Mouse (Mus musculus): ENCODE measurements around the gene Guca1a.
"Not testable (repeated sequence)": the region's sequence is repeated elsewhere in the genome, so short reads cannot be mapped to it uniquely, and the experiment has no call there.

The Guca1a gene

GRCm38 (mm10) chr17:47400451-47400850 lies at the start of gene Guca1a:
Gene Guca1a (minus strand): TSS chr17:47400584.
- DNase-seq (ENCODE audit: low read depth in 2 of 2, low spot score in 2 of 2), result no peak

- DNase-seq (ENCODE audit: low read depth in 2 of 2, low spot score in 2 of 2), result no peak
Observed at GRCm38 (mm10) chr17:47449432-47449831, 49.0 kb upstream of the Guca1a start.

DNA sequence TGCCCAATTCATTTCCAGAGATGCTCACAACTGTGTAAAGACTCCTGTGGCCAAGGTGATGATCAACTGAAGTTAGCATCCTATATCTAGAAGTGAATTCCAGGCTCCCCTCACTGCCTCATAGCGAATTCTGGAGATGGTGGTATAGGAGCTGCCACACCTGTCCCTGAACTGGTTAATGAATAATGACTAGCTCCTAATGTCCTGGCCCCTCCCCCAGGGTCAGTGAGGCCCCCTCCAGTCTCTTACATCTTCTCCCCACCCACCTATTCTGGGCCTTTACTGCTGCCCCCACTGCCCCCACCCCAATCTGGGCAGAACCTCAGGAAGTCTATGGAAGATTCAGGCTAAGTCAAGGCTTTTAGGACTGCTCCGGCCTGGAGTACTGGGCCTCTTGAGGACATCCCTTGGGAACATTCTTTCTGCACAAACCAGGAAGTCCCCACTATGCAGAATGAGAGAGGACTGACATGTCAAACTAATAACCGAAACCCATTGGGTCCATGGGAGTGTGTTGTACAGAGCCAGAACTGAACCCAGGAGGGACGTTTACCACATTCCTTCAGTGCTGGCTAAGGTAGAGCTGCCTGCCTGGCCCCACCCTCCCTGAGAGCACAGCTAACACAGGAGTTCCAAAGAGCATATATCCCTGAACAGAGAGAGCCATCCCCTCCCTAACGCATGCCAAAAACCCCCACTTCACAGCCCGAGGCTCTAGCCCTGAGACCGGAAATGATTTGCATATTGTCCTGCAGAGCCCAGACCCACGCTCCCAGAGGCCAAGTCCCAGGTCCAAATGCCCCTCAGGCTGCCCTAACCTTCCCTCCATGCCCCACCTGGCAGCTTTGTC lies 48.4 kb upstream of the Guca1a start:
- no peak for DNase-seq (ENCODE audit: low read depth in 2 of 2, low spot score in 2 of 2)

- DNase-seq (ENCODE audit: low read depth in 2 of 2, low spot score in 2 of 2), result no peak
Observed at GRCm38 (mm10) chr17:47446561-47446960, 46.2 kb upstream of the Guca1a start.

DNA sequence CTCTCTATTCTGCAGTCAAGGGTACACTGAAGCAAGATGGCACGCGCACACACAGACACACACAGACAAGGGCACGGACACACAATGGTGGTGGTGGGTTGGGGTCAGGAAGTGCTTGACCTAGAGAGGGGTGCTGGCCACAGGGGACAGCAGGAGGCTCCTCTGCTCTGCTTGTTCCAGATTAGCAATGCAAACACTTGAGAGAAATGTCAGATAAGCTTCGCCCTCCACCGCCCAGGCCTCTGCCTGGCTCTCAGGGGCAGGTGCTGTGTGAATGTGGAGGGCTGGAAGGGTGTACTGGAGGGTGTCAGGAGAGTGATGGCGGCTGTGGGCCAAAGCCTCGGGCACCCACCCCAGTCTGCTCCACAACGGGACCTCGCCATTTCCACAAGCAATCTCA lies 45.6 kb upstream of the Guca1a start:
- DNase-seq (ENCODE audit: low read depth in 2 of 2, low spot score in 2 of 2), result no peak

- DNase-seq (ENCODE audit: low read depth in 2 of 2, low spot score in 2 of 2), result no peak
Observed at GRCm38 (mm10) chr17:47445518-47445917, 45.1 kb upstream of the Guca1a start.

DNA sequence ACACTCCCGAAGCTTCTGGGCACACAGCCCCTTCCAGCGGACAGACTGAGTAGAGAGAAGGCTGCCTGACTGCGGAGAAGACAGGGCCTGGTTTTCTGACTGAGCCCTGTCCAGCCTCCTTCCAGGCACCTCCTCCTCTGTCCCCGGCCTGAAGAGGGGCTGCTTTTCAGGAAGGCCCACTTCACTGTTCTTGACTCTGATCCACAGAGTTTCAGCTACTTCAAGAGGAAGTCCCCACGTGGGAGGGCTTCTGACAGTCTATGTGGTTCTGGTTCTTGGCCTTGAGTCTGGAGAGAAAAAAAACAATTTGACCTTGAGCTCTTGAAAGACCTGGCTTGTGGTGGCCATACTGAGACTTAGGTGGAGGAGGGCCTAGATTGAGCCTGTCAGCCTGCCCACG lies 43.7 kb upstream of the Guca1a start:
- no peak for DNase-seq (ENCODE audit: low read depth in 2 of 2, low spot score in 2 of 2)

DNA sequence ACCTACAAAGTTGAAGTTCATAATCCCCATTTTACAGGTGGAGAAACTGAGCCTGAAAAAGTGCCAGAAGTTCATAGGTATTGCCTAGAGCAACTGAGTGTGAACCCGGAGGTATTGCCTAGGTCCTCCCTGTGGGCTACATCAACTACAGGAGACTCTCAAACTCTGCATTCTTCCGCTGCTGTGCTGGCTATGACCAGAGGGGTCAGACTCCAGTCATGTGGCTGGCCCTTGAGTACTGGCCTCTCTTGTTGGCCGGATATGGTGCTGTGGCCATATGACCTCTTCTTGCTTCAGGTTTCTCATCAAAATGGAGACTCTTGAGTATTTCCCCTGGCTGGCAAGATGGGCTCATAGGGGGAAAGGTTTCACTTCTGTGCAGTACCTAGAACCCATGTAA lies 41.9 kb upstream of the Guca1a start:
- no peak for DNase-seq (ENCODE audit: low read depth in 2 of 2, low spot score in 2 of 2)

- DNase-seq (ENCODE audit: low read depth in 2 of 2, low spot score in 2 of 2), result no peak
Observed at GRCm38 (mm10) chr17:47441296-47442051, 41.1 kb upstream of the Guca1a start.

DNA sequence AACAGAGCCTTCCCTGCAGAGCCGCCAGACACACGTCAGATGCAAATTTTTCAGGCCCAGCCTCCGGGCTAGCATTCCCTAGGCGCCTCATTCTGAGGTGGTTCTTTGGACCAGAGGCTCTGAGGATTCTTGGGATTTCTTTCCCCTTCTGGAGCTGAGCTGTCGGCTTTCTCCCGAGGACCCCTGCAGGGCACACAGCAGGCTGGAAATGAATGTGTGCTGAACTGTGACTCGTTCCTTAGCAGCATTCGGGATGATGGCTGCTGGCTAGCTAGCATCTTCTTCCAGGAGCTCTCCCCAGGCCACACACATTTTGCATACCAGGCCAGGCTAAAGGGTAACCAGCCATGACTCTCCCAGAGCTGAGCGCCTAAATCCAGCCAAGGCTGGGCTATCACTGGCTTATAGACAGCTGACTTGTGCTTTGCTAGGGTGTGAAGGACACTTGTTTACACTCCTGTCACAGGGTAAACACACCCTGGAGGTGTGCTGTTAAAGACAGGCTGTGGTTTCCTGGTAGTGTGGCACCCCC lies 40.0 kb upstream of the Guca1a start:
- no peak for DNase-seq (ENCODE audit: low read depth in 2 of 2, low spot score in 2 of 2)

DNA sequence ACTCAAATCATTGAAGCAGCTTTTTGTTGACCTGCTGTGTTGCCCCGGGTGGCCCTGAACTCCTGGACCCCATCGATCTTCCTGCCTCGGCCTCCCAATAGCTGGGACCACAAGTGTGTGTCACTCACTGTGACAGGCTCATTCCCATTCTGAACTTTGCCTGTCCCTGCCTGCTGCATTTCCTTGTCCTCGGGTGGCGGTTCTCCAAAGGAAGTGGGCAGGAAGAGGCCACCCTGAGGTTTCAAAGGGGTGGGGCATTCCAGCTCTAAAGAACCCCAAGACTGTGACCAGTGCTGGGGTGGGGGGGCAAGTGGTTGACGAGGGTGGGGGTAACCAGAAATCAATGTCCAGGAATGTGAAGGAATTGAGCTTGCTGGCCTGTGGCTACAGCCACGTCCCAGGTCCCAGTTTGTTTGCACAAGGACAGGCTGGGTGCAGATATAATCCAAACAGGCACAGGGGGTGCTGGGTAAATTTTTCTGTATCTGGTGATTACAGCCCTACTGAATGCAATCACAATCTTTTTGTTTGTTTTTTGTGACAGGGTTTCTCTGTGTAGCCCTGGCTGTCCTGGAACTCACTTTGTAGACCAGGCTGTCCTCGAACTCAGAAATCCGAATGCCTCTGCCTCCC lies 39.1 kb upstream of the Guca1a start:
- no peak for DNase-seq (ENCODE audit: low read depth in 2 of 2, low spot score in 2 of 2)

GRCm38 (mm10) chr17:47438611-47439010 lies 38.2 kb upstream of the Guca1a start:
- no peak for DNase-seq (ENCODE audit: low read depth in 2 of 2, low spot score in 2 of 2)

- DNase-seq (ENCODE audit: low read depth in 2 of 2, low spot score in 2 of 2), result peak in 1 of 2 experiments; percentile 4
Observed at GRCm38 (mm10) chr17:47436907-47437547, 36.6 kb upstream of the Guca1a start, which contains the start of gene 1700001C19Rik. Gene 1700001C19Rik (minus strand): TSS chr17:47437376.

GRCm38 (mm10) chr17:47436156-47436906 lies 35.9 kb upstream of the Guca1a start, which contains the start of gene AI661453:
Gene AI661453 (plus strand): TSS chr17:47436615.
- DNase-seq (ENCODE audit: low read depth in 2 of 2, low spot score in 2 of 2), result no peak

- no peak for DNase-seq (ENCODE audit: low read depth in 2 of 2, low spot score in 2 of 2)
Observed at GRCm38 (mm10) chr17:47430815-47431214, 30.4 kb upstream of the Guca1a start.

GRCm38 (mm10) chr17:47428831-47429304 lies 28.5 kb upstream of the Guca1a start:
- DNase-seq (ENCODE audit: low read depth in 2 of 2, low spot score in 2 of 2), result no peak

GRCm38 (mm10) chr17:47427316-47427715 lies 26.9 kb upstream of the Guca1a start:
- DNase-seq (ENCODE audit: low read depth in 2 of 2, low spot score in 2 of 2), result no peak

DNA sequence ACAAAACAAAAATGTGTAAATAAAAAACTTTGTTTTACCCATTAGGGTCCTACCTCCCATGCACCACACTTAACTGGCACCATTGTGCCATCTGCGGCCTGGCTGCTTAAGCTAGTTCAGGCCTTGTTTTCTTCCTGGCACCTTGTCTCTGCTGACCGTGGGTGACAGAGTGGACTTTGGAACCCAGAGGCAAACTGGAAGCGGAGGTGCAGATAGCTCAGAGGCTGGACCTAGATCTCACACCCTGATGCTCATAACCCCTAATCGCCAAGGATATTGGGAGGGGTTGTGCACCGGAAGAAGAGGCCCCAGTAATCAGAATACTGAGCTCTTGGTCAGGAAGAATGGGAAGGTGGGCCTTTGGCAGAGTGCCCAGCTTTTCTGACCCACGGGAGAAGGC lies 23.8 kb upstream of the Guca1a start:
- no peak for DNase-seq (ENCODE audit: low read depth in 2 of 2, low spot score in 2 of 2)

GRCm38 (mm10) chr17:47422616-47423015 lies 22.2 kb upstream of the Guca1a start:
- DNase-seq (ENCODE audit: low read depth in 2 of 2, low spot score in 2 of 2), result not testable (repeated sequence)

DNA sequence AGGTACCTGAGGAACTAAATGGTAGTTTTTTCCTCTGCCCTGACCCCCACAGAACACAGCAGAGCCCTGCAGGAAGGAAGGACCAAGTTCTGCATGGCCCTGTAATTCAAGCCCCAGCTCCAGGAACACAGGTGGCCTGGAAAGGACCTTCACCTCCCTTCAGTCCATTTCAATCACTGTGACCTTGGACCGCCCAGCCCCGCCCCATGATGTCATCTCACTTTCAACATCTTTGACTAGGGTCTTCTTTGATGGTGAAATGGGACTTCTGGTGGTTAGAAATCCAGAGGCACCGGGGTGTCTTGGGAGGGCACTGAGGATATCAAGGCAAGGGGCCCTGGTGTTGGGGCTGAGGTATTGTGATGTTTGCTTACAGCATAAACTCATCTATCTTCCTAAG lies 21.2 kb upstream of the Guca1a start:
- DNase-seq (ENCODE audit: low read depth in 2 of 2, low spot score in 2 of 2), result no peak
